18 mouse cellular contexts compared by ENCODE assay signal in genomic region chr2:125864551-125864950, GRCm38 (mm10). TPM values are rescaled to one million over a fixed set of nuclear protein-coding genes. Genes with fewer than 3 reads are reported as not detected.
DNase-seq lines count a peak whose midpoint lies in the region; ATAC-seq and TF ChIP-seq lines count a peak whose summit lies in the region.
"Had no signal": no experiment of that assay in that cellular context is flagged by ENCODE, and none has a peak within 500 bp of the region (broad histone marks: within the 10 kb centered on the region; RNA-seq: fewer than 3 reads in every experiment).

No protein-coding gene starts in this region.

- peak; percentile 85 for TF ChIP-seq EP300 in liver, embryonic 14.5 days (IDR thresholded peaks at IDR 0.05; ENCODE audit: low read depth)

- H3K27ac ChIP-seq in liver, embryonic 14.5 days = peak overlapping the region; percentile 61
- H3K27ac ChIP-seq: embryonic facial prominence, embryonic 12.5 days; forebrain, embryonic 15.5 days; hindbrain, embryonic 15.5 days had no signal

- TF ChIP-seq CTCF in G1E (IDR thresholded peaks at IDR 0.05; ENCODE audit: low read depth, low read length) = no peak
- TF ChIP-seq CTCF in liver, embryonic 14.5 days (IDR thresholded peaks at IDR 0.05; ENCODE audit: low read depth) = peak; percentile 24; the same call in 1 of the 2 replicates

- DNase-seq in G1E (ENCODE audit: low spot score) = no peak
- DNase-seq in liver = peak; percentile 33
- DNase-seq in liver, embryonic 14.5 days (ENCODE audit: low read depth in 3 of 3, low spot score in 3 of 3) = peak in 2 of 3 experiments; percentile 48 to 61
- DNase-seq in lung, adult 18-20 months = no peak
- DNase-seq in heart, postnatal 36 days = no peak
- DNase-seq: adrenal gland, adult 2 months; adrenal gland, postnatal 36 days; cerebellum, adult 11 months; cerebellum, adult 8-10 months; cerebellum, postnatal 25 days; gastrocnemius, postnatal 36 days; heart, adult 18-20 months had no signal

- peaks cover 42% of the 10 kb centered on the region for H3K4me1 ChIP-seq in G1E (ENCODE audit: insufficient read depth, low read depth, low read length)
- H3K4me1 ChIP-seq in liver, embryonic 14.5 days (replicated peaks; ENCODE audit: control insufficient read depth in 2 of 2, insufficient read depth in 2 of 2, low read length in 1 of 2) = peaks cover 32 to 37% of the 10 kb centered on the region in 2 experiments

- WGBS in liver, embryonic 14.5 days (ENCODE audit: insufficient replicate concordance) = 54% methylated on average over 1 of the region's 1 CpGs

- peak overlapping the region; percentile 47 for H3K4me2 ChIP-seq in liver, embryonic 14.5 days (ENCODE audit: low read depth)
- H3K4me2 ChIP-seq: embryonic facial prominence, embryonic 12.5 days; forebrain, embryonic 15.5 days; heart, embryonic 11.5 days; hindbrain, embryonic 15.5 days had no signal

- no peaks in the 10 kb centered on the region for H3K27me3 ChIP-seq in G1E (ENCODE audit: insufficient read depth, low read length)
- no peaks in the 10 kb centered on the region for H3K27me3 ChIP-seq in liver, embryonic 14.5 days (ENCODE audit: control insufficient read depth, insufficient read depth, low read length)
- H3K27me3 ChIP-seq: embryonic facial prominence, embryonic 12.5 days; forebrain, embryonic 15.5 days; hindbrain, embryonic 15.5 days had no signal

- no peak overlapping the region for H3K9ac ChIP-seq in liver, embryonic 14.5 days (replicated peaks)
- H3K9ac ChIP-seq: embryonic facial prominence, embryonic 12.5 days; forebrain, embryonic 15.5 days; hindbrain, embryonic 15.5 days had no signal

- H3K36me3 ChIP-seq in G1E (replicated peaks) = peaks cover 14% of the 10 kb centered on the region
- no peaks in the 10 kb centered on the region for H3K36me3 ChIP-seq in liver, embryonic 14.5 days (replicated peaks; ENCODE audit: control insufficient read depth, insufficient read depth, low read depth)
- H3K36me3 ChIP-seq: embryonic facial prominence, embryonic 12.5 days; forebrain, embryonic 15.5 days; hindbrain, embryonic 15.5 days had no signal

- no peaks in the 10 kb centered on the region for H3K9me3 ChIP-seq in G1E (replicated peaks)
- no peaks in the 10 kb centered on the region for H3K9me3 ChIP-seq in liver, embryonic 14.5 days (ENCODE audit: control insufficient read depth, low read length)
- H3K9me3 ChIP-seq: embryonic facial prominence, embryonic 12.5 days; forebrain, embryonic 15.5 days; hindbrain, embryonic 15.5 days had no signal

- no peak overlapping the region for H3K4me3 ChIP-seq in G1E (ENCODE audit: low read depth, low read length)
- no peak overlapping the region for H3K4me3 ChIP-seq in liver, embryonic 14.5 days (ENCODE audit: insufficient read depth in 1 of 2, low read depth in 2 of 2, low read length in 2 of 2)
- H3K4me3 ChIP-seq: embryonic facial prominence, embryonic 12.5 days; forebrain, embryonic 15.5 days; hindbrain, embryonic 15.5 days had no signal

- ATAC-seq in G1E (ENCODE audit: extremely low read depth, insufficient number of reproducible peaks, low FRiP score, poor library complexity, severe bottlenecking) = peak; percentile 61; the same call in 1 of the 2 replicates
- ATAC-seq in liver, embryonic 14.5 days (ENCODE audit: insufficient read depth) = peak; percentile 80
- peak; percentile 68 for ATAC-seq in megakaryocyte progenitor cell, adult 5-6 weeks (replicated peaks; ENCODE audit: poor library complexity)
- ATAC-seq in inflammation-experienced regulatory T-cells, adult 6 months = no peak
- ATAC-seq: forebrain, embryonic 15.5 days had no signal

- intact Hi-C loops in heart, postnatal 36 days (cut with DNase I) = no loop called here

RNA-seq across cellular contexts. Expression of gene Cops2, which starts 5.6 kb away (rescaled TPM):
- total RNA-seq in G1E (2014; fragmentation: Nextera tagmentation) (163 and 170 TPM in 2 replicates), G1E (2017) (162 and 277 TPM in 2 replicates)
- 4.4 and 6.2 TPM in 2 replicates for polyA plus RNA-seq in G1E (2012)
- polyA plus RNA-seq in liver, embryonic 14.5 days (2012; rRNA removed) = 13.9 and 50.4 TPM in 2 replicates
- 49.4 and 52.2 TPM in 2 replicates for polyA plus RNA-seq in liver, embryonic 14.5 days (2014; fragmentation: Nextera tagmentation; extraction: Ambion mirVana)
- total RNA-seq in megakaryocyte progenitor cell, adult 5-6 weeks (2015) = 111 and 131 TPM in 2 replicates
- total RNA-seq in megakaryocyte progenitor cell, adult 5-6 weeks (2017) = 172 and 218 TPM in 2 replicates
- polyA plus RNA-seq in inflammation-experienced regulatory T-cells, adult 6 months (2017; shearing (Covaris generic)) = 100 to 1,000 TPM in 1 of 3 experiments, 10 to 100 TPM in 2; 80.3 to 114 (median 87.5) TPM
- 10 to 100 TPM; 86.5 to 91.6 TPM for total RNA-seq in heart, postnatal 36 days (2021)

RNA-seq across cellular contexts. Expression of gene Galk2, which starts 5.6 kb away (rescaled TPM):
- total RNA-seq in G1E (2014; fragmentation: Nextera tagmentation) (21.3 and 27.3 TPM in 2 replicates), G1E (2017) (65.0 and 75.0 TPM in 2 replicates)
- 1.6 and 3.1 TPM in 2 replicates for polyA plus RNA-seq in G1E (2012)
- polyA plus RNA-seq in liver, embryonic 14.5 days (2012; rRNA removed) = 6.2 and 6.3 TPM in 2 replicates
- polyA plus RNA-seq in liver, embryonic 14.5 days (2014; fragmentation: Nextera tagmentation; extraction: Ambion mirVana) = 9.7 and 10.1 TPM in 2 replicates
- 24.3 and 24.6 TPM in 2 replicates for total RNA-seq in megakaryocyte progenitor cell, adult 5-6 weeks (2015)
- total RNA-seq in megakaryocyte progenitor cell, adult 5-6 weeks (2017) = 44.9 and 63.8 TPM in 2 replicates
- 10 to 100 TPM; 71.7 to 87.5 (median 71.8) TPM for polyA plus RNA-seq in inflammation-experienced regulatory T-cells, adult 6 months (2017; shearing (Covaris generic))
- total RNA-seq in heart, postnatal 36 days (2021) = 10 to 100 TPM; 11.0 to 11.8 TPM

Comparison
In these comparisons a context has a peak if more than half of its experiments do, and no peak if none do; other contexts are left out.
1. DNase-seq: peak in liver (single experiment) and liver, embryonic 14.5 days (2 of 3); none in G1E (single experiment), lung, adult 18-20 months (0 of 2) and heart, postnatal 36 days (0 of 2).